Mouse (Mus musculus) thymus, adult 2 months (tissue): ENCODE measurements around the gene Serinc5.

Experiments used
- CTCF ChIP-seq: fragments of 200-500 bp; IDR thresholded peaks from 2 replicates; pipeline ENCODE4 v1.5.1; 2012; ENCODE audit warnings: mild to moderate bottlenecking, control low read depth, low read length, moderate library complexity, borderline replicate concordance; ENCODE audit not compliant: control insufficient read depth, poor library complexity, insufficient read depth; ENCODE audit errors: extremely low read depth
- POLR2A ChIP-seq: fragments of 200-500 bp; IDR thresholded peaks from 2 replicates; pipeline ENCODE4 v1.6.1; 2012; ENCODE audit warnings: mild to moderate bottlenecking, low read length, control low read depth, moderate library complexity; ENCODE audit not compliant: control insufficient read depth, poor library complexity, insufficient read depth; ENCODE audit errors: extremely low read depth

- TF ChIP-seq CTCF, result no peak
- no peak for TF ChIP-seq POLR2A
Observed at GRCm38 (mm10) chr13:92712619-92713018, 101.7 kb downstream of the Serinc5 start.
